Mouse (Mus musculus) neural tube, embryonic 11.5 days (tissue): ENCODE measurements around the gene Rad18. TPM values are rescaled to one million over a fixed set of nuclear protein-coding genes. Genes with fewer than 3 reads are reported as not detected.

ENCODE experiments used
- ATAC-seq: fragments of 200-750 bp; cut with Nextera tagmentation; 2 replicates; pipeline ENCODE4 v1.8.0; 2017; ENCODE audit warnings: moderate number of reproducible peaks, mild to moderate bottlenecking, moderate TSS enrichment, moderate library complexity; ENCODE audit not compliant: insufficient read depth, low FRiP score, low TSS enrichment
- DNase-seq: peaks from one replicate; pipeline ENCODE4 v3.0.0-alpha.2; 2015; ENCODE audit warnings: low spot score
- H3K27ac ChIP-seq: fragments of 300-500 bp; sonication (generic); 2 replicates; pipeline ENCODE4 v1.5.1; 2014; ENCODE audit warnings: low read depth, mild to moderate bottlenecking, low read length
- H3K27me3 ChIP-seq: fragments of 300-500 bp; sonication (generic); 2 replicates; pipeline ENCODE4 v1.6.1; 2014; ENCODE audit warnings: mild to moderate bottlenecking, low read length, mixed read lengths; ENCODE audit not compliant: control insufficient read depth, insufficient read depth
- H3K36me3 ChIP-seq: fragments of 300-500 bp; sonication (generic); 2 replicates; pipeline ENCODE4 v1.6.1; 2014; ENCODE audit warnings: mild to moderate bottlenecking, low read length, moderate library complexity, mixed read lengths; ENCODE audit not compliant: control insufficient read depth, insufficient read depth
- H3K4me1 ChIP-seq: fragments of 300-500 bp; sonication (generic); 2 replicates; pipeline ENCODE4 v1.6.1; 2014; ENCODE audit warnings: low read length, mixed read lengths; ENCODE audit not compliant: control insufficient read depth, insufficient read depth
- H3K4me2 ChIP-seq: fragments of 300-500 bp; sonication (generic); 2 replicates; pipeline ENCODE4 v1.6.1; 2014; ENCODE audit warnings: low read depth, mild to moderate bottlenecking, moderate library complexity
- H3K4me3 ChIP-seq: fragments of 300-500 bp; sonication (generic); 2 replicates; pipeline ENCODE4 v1.5.1; 2014; ENCODE audit warnings: low read depth, low read length
- H3K9ac ChIP-seq: fragments of 300-500 bp; sonication (generic); 2 replicates; pipeline ENCODE4 v1.6.1; 2014; ENCODE audit warnings: mild to moderate bottlenecking, low read length
- H3K9me3 ChIP-seq: fragments of 300-500 bp; sonication (generic); 2 replicates; pipeline ENCODE4 v1.6.1; 2016; ENCODE audit warnings: low read length; ENCODE audit not compliant: control insufficient read depth
- WGBS: fragments of 180-500 bp; shearing (Covaris S2); extraction: QIAGEN DNeasy Blood & Tissue Kit; methylation state at CpG from one replicate; pipeline ENCODE4 v1.1.7; 2014; 5-methylcytosine and 5-hydroxymethylcytosine counted together
- polyA plus RNA-seq: library from polyadenylated mRNA; unstranded; fragments of >200 nt; fragmentation: Nextera tagmentation; extraction: Ambion mirVana; gene quantifications from 2 replicates; pipeline ENCODE4 v1.2.1, GENCODE M21; 2014

Rad18 gene
- polyA plus RNA-seq, 1 experiment from 2014 or later = 38.1 TPM

DNA sequence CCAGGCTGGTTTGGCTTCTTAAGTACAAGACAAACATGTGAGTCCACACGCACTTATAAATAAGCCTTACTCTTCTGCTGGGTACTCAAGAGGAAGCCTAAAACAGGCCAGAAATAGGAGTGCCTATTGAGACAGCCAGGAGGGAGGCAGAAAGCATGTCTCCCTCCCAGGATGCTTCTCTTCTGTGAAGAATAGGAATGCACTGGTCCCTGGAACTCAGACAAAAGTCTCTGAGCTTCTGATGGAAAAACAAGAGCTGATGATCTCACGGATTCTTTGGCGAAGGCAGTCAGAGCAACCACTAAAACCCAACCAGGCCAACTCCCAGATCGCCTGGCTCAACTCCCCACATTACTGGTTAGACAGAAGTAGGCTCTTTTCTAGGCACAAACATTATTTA lies 74.2 kb downstream of the Rad18 start:
- Histone ChIP-seq H3K36me3 (no peaks in the 10 kb centered on the region; the same call in 1 of the 2 replicates), H3K4me2 (no peak overlapping the region), H3K27me3 (no peaks in the 10 kb centered on the region), H3K4me1 (no peaks in the 10 kb centered on the region), H3K4me3 (no peak overlapping the region), H3K9me3 (no peaks in the 10 kb centered on the region), H3K9ac (no peak overlapping the region), H3K27ac (no peak overlapping the region)
- 94% methylated on average over 4 of the region's 4 CpGs for WGBS
- DNase-seq (no peak), ATAC-seq (no peak)

DNA sequence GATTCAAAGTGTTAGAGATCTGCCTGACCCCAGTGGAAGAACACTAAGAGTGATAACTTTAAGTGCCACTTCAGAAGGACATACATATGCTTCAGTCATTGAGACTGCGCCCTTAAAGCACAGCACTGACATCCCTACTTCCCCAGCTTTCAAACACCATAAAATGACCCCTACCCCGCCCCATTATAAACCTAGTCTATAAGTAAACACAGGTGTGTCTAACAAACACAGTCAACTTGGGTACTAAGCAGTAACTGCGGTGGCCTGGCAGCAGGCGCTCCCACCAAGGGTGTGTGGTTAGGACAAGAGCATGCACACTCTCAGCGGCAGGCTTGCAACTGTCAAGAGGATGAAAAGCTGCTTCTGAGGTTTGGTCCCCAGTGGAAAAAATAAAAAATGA lies 76.5 kb downstream of the Rad18 start:
- ATAC-seq = no peak
- no peaks in the 10 kb centered on the region for H3K4me1 ChIP-seq
- H3K4me2 ChIP-seq = no peak overlapping the region
- 83% methylated on average over 5 of the region's 5 CpGs for WGBS
- no peak overlapping the region for H3K9ac ChIP-seq
- H3K4me3 ChIP-seq = no peak overlapping the region
- DNase-seq = no peak
- no peaks in the 10 kb centered on the region for H3K9me3 ChIP-seq
- no peaks in the 10 kb centered on the region for H3K27me3 ChIP-seq
- no peaks in the 10 kb centered on the region; the same call in 1 of the 2 replicates for H3K36me3 ChIP-seq
- no peak overlapping the region for H3K27ac ChIP-seq

DNA sequence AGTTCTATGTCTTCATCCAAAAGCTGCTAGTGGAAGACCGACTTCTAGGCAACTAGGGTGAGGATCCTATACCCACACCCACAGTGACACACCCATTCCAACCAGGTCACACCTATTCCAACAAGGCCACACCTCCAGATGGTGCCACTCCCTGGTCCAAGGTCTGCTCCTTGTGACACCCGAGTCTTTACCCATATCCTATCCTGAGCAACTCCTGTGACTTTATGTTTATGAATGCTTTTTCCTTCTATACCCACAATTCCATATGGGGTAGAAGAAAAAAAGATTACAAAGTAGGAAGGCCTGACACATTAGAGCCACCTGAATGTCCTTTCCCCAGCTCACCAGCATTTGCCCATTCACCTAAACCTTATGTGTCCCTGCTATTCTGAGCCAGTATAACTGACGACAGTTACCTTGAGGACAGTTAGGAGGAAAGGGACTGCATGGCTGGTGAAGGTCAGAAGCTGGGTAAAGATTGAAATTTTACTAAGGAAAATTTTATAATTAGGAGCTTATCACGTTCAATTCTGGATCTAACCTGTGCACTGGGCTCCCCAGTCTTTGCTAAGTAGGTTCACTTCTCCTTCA lies 78.7 kb downstream of the Rad18 start:
- Histone ChIP-seq H3K4me1 (no peaks in the 10 kb centered on the region), H3K4me2 (no peak overlapping the region), H3K9me3 (no peaks in the 10 kb centered on the region), H3K9ac (no peak overlapping the region), H3K4me3 (no peak overlapping the region), H3K36me3 (no peaks in the 10 kb centered on the region), H3K27me3 (no peaks in the 10 kb centered on the region), H3K27ac (no peak overlapping the region)
- 93% methylated on average over 4 of the region's 4 CpGs for WGBS
- DNase-seq (no peak), ATAC-seq (no peak)

DNA sequence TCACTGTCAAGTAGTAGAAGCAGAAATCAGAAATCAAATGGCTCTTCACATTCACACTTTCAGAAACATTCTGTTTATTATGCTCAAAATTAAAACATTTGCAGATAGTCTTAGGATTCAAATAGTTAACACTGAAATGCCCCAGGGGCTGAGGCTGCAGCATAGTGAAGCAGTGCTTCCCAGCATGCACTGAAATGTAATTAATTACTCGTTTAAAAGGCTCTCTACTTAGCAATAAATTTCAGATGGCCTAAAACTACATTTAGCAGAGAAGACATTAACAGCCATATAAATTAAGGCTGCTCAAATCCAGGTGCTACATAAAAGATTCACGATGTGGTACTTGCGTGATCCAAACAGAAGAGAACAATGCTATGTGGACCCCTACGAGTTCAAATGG lies 87.5 kb downstream of the Rad18 start:
- H3K9me3 ChIP-seq = no peaks in the 10 kb centered on the region
- no peak overlapping the region for H3K27ac ChIP-seq
- no peaks in the 10 kb centered on the region for H3K27me3 ChIP-seq
- no peak overlapping the region for H3K4me2 ChIP-seq
- H3K36me3 ChIP-seq = no peaks in the 10 kb centered on the region
- 78% methylated on average over 4 of the region's 4 CpGs for WGBS
- H3K4me1 ChIP-seq = no peaks in the 10 kb centered on the region
- ATAC-seq = no peak
- H3K4me3 ChIP-seq = no peak overlapping the region
- DNase-seq = no peak
- H3K9ac ChIP-seq = no peak overlapping the region

DNA sequence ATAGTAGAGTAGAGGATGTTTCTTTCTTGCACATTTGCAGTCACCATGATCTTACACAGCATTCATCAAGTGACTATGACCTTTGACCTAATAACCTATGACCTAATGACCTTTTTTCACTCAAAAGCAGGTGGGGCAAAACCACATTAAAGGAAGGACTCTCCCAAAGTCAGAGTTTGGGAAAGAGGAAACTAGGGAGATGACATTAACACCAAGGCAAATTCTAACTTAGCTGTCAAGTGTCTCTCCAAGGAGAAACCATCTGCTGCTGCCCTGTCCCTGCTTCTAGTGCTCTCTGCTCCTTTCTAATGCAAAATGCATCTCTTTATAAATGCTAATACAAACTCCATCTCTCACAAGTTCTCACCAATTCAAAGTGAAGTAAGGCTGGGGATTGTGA lies 92.6 kb downstream of the Rad18 start:
- Histone ChIP-seq H3K4me3 (no peak overlapping the region), H3K27me3 (no peaks in the 10 kb centered on the region), H3K9ac (no peak overlapping the region), H3K4me2 (no peak overlapping the region), H3K9me3 (no peaks in the 10 kb centered on the region), H3K4me1 (no peaks in the 10 kb centered on the region), H3K27ac (no peak overlapping the region), H3K36me3 (no peaks in the 10 kb centered on the region)
- DNase-seq (no peak), ATAC-seq (no peak)

DNA sequence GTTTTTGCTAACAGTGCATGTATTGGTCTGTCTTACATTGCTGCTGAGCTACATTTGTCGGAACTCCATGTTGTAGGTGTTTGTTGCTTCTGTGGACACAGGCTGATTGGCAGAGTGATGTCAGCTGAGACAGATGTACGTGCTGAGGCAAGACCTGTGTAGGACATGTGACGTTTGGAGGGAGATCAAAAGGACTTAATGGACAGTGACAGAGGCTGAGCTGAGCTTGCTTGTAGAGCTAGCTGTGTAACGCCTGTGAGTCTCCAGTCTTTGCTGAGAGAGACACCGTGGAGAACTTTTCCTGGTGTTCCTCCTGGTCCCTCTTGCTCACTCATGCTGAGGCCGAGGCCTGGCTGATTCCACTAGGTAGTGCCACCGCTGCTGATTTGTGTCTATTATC lies 101.5 kb downstream of the Rad18 start:
- H3K9me3 ChIP-seq = no peaks in the 10 kb centered on the region
- H3K4me2 ChIP-seq = no peak overlapping the region
- H3K36me3 ChIP-seq = no peaks in the 10 kb centered on the region
- H3K4me3 ChIP-seq = no peak overlapping the region
- DNase-seq (no peak), ATAC-seq (no peak)
- H3K27me3 ChIP-seq = no peaks in the 10 kb centered on the region
- no peak overlapping the region for H3K27ac ChIP-seq
- 88% methylated on average over 7 of the region's 7 CpGs for WGBS
- H3K9ac ChIP-seq = no peak overlapping the region
- H3K4me1 ChIP-seq = no peaks in the 10 kb centered on the region

DNA sequence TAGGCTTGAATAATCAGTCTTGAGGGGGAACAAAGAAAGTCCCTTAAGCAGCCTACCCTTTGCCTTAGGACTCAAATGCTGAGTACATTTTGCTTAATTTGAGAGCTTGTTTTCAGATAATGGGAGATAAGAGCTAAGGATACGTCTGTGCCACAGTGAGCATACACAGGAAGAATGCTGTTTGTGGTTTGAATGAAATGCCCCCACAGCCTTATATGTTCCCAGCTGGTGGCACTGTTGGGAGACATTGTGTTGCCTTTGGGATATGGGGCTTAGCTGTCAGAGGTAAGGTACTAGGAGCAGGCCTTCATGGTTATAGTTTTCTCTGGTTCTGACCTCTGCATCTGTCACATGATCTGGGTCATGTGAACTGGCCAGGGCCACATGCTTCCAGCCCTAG lies 108.6 kb downstream of the Rad18 start:
- Histone ChIP-seq H3K27ac (no peak overlapping the region), H3K9me3 (no peaks in the 10 kb centered on the region), H3K27me3 (no peaks in the 10 kb centered on the region), H3K4me2 (no peak overlapping the region), H3K36me3 (no peaks in the 10 kb centered on the region), H3K4me1 (no peaks in the 10 kb centered on the region), H3K9ac (no peak overlapping the region), H3K4me3 (no peak overlapping the region)
- ATAC-seq = no peak
- 81% methylated on average over 1 of the region's 1 CpGs for WGBS
- no peak for DNase-seq

DNA sequence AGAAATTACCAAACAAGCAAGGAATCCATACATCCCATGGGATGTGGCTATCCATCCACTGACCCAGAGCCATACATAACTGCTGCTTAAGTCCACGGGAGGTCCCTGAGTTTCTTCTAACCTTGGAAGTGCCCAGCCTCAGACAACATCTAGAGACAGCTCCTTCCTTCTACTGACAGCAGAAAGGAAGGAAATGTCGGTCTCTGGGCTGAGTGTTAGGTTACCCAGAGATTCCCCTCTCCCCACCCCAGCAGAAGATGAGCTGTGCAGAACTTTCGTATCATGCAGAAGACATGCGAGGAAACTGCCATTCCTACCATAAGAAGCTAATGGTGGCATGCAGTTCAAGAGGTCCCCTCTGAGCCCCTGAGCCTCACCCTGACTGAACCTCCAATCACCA lies 109.5 kb downstream of the Rad18 start:
- Histone ChIP-seq H3K4me2 (no peak overlapping the region), H3K27ac (no peak overlapping the region), H3K36me3 (no peaks in the 10 kb centered on the region), H3K4me1 (no peaks in the 10 kb centered on the region), H3K9me3 (no peaks in the 10 kb centered on the region), H3K27me3 (no peaks in the 10 kb centered on the region), H3K4me3 (no peak overlapping the region), H3K9ac (no peak overlapping the region)
- DNase-seq (no peak), ATAC-seq (no peak)
- 91% methylated on average over 4 of the region's 4 CpGs for WGBS

DNA sequence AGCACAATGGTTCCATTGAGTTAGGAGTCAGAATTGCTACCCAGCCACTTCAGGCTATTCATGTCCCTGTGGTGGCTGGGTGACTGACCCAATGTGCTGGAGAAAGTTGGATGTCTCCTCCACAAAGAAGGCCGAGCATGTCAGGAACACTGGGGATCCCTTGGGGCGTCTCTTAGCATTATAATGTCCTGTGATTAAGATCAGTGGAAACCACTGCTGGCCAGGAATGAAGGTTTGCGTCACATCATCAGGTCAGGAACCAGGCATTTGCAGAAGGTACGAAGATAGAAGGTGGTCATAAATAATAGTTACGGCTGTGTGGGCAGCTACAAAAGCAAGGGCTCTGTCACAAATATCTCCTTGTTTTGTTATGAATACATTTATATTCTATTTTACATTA lies 111.5 kb downstream of the Rad18 start:
- no peak overlapping the region for H3K4me3 ChIP-seq
- no peak overlapping the region for H3K9ac ChIP-seq
- DNase-seq (no peak), ATAC-seq (no peak)
- H3K4me1 ChIP-seq = no peaks in the 10 kb centered on the region
- H3K27me3 ChIP-seq = no peaks in the 10 kb centered on the region
- whole genome bisulfite sequencing = 81% methylated on average over 5 of the region's 5 CpGs
- H3K36me3 ChIP-seq = no peaks in the 10 kb centered on the region
- H3K9me3 ChIP-seq = no peaks in the 10 kb centered on the region
- no peak overlapping the region for H3K4me2 ChIP-seq
- H3K27ac ChIP-seq = no peak overlapping the region
